Mouse (Mus musculus): ENCODE results near the gene Gm3264. TPM values are rescaled to one million over a fixed set of nuclear protein-coding genes. Genes with fewer than 3 reads are reported as not detected.
"Not testable (repeated sequence)": the region's sequence is repeated elsewhere in the genome, so short reads cannot be mapped to it uniquely, and the experiment has no call there.

Gene Gm3264
- total RNA-seq (2018; cell fraction: chromatin; rRNA removed) = not detected
- not detected for total RNA-seq (2018; cell fraction: cytosol; rRNA removed)
- total RNA-seq (2018; cell fraction: nucleus; rRNA removed) = not detected
- not detected in 3 replicates for polyA plus RNA-seq (2018)

DNA sequence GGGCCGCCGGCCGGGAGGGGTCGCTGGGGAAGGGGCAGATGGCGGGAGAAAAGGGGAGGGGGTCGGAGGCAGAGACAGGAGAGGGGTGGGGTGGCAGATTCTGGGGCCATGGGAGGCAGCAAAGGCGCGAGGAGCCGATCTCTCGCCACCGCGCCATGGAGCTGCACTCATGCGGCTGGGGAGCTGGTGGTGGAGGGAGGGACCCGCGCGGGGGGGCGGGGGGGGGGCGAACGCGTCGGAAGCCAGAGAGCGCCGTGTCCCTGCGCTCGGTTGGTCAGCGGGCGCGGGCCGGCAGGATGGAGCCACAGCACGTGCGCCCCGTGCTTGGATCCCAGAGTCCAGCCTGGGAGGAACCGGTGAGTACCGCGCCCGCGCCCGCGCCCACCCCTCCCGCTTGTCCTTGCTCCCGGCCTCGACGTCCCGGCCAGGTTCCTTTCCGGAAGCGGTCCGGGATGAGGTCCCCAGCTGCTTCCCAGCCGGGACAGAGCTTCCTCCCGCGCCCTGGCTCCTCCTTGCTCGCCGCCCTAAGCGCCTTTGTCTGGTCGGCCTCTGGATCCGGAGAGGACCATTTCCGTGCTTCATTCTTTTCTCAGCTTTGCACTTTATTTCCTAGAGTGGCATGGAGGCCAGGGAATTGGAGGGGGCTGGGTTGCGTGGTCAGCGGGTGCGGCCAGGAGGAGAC lies at the start of gene Gm3264:
Gm3264 (plus strand) TSS at position 278 of the 682 bp plus-strand sequence.
- not testable (repeated sequence) for H3K4me3 ChIP-seq (ENCODE audit: inconsistent target); H3K27ac ChIP-seq; H3K36me3 ChIP-seq (ENCODE audit: inconsistent target); H3K79me2 ChIP-seq (ENCODE audit: inconsistent target)
- 3% methylated on average over 23 of the region's 59 CpGs for WGBS (ENCODE audit: missing documents)

- 68% methylated on average over 4 of the region's 6 CpGs for WGBS (ENCODE audit: missing documents)
- H3K79me2 ChIP-seq (ENCODE audit: inconsistent target); H3K4me3 ChIP-seq (ENCODE audit: inconsistent target); H3K36me3 ChIP-seq (ENCODE audit: inconsistent target); H3K27ac ChIP-seq: not testable (repeated sequence)
Observed at GRCm38 (mm10) chr14:4806421-4806820, 49.0 kb upstream of the Gm3264 start.

GRCm38 (mm10) chr14:4821950-4822349 lies 33.4 kb upstream of the Gm3264 start:
- no CpG with 5 or more reads among the region's 7 CpGs for WGBS (ENCODE audit: missing documents)
- not testable (repeated sequence) for H3K79me2 ChIP-seq (ENCODE audit: inconsistent target); H3K4me3 ChIP-seq (ENCODE audit: inconsistent target); H3K27ac ChIP-seq; H3K36me3 ChIP-seq (ENCODE audit: inconsistent target)

DNA sequence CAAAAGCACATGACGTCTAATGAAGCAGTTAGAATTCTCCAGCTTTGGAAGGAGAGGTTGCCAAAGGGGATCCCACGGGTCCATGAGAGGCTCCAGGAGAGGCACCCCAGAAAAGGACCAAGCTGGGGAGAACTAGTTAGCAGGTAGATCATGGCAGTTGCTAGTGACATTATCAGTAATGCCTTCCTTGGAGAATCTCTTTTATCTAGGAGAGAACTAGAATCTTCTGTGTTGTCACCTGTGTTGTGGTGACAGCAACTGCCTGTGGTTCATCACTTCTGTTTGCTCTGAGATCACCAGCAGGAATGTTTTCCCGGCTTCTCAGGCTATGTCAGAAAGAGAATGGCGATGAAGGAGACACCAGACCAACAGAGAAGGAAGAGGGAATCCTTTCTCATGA lies 17.6 kb upstream of the Gm3264 start, which contains the start of gene Gm3269:
Gm3269 (plus strand) TSS at position 301 of the 400 bp plus-strand sequence.
- WGBS (ENCODE audit: missing documents) = no CpG with 5 or more reads among the region's 4 CpGs
- H3K79me2 ChIP-seq (ENCODE audit: inconsistent target); H3K27ac ChIP-seq; H3K36me3 ChIP-seq (ENCODE audit: inconsistent target); H3K4me3 ChIP-seq (ENCODE audit: inconsistent target): not testable (repeated sequence)

- not testable (repeated sequence) for H3K79me2 ChIP-seq (ENCODE audit: inconsistent target); H3K27ac ChIP-seq; H3K36me3 ChIP-seq (ENCODE audit: inconsistent target); H3K4me3 ChIP-seq (ENCODE audit: inconsistent target)
- WGBS (ENCODE audit: missing documents) = no CpG with 5 or more reads among the region's 3 CpGs
Observed at GRCm38 (mm10) chr14:4892116-4892515, 36.7 kb downstream of the Gm3264 start, which contains the start of gene Gm3278. Gene Gm3278, plus strand, starts transcription at chr14:4892416.

Other genes with a start within 250 kb of the Gm3264 start
- gene Gm8159, start 223.2 kb upstream of the Gm3264 start, polyA plus RNA-seq (2018) = not detected in 3 replicates
- not detected in 3 replicates for gene Gm3239, start 191.4 kb upstream of the Gm3264 start, polyA plus RNA-seq (2018)
- not detected in 3 replicates for gene Gm7876, start 146.3 kb upstream of the Gm3264 start, polyA plus RNA-seq (2018)
- not detected in 3 replicates for gene Gm3252, start 128.8 kb upstream of the Gm3264 start, polyA plus RNA-seq (2018)
- gene Gm9602, start 79.2 kb upstream of the Gm3264 start, polyA plus RNA-seq (2018) = not detected in 3 replicates
- gene Gm3269, start 17.5 kb upstream of the Gm3264 start, polyA plus RNA-seq (2018) = not detected in 3 replicates
- not detected in 3 replicates for gene Gm3278, start 36.8 kb downstream of the Gm3264 start, polyA plus RNA-seq (2018)
- not detected in 3 replicates for gene Gm8297, start 128.4 kb downstream of the Gm3264 start, polyA plus RNA-seq (2018)
- not detected in 3 replicates for gene Gm3298, start 160.3 kb downstream of the Gm3264 start, polyA plus RNA-seq (2018)
- not detected in 3 replicates for gene 4930555G01Rik, start 195.1 kb downstream of the Gm3264 start, polyA plus RNA-seq (2018)
- gene Gm8281, start 215.5 kb downstream of the Gm3264 start, polyA plus RNA-seq (2018) = not detected in 3 replicates

All from macrophage (primary cell).